Mouse (Mus musculus) c-Kit-positive CD71-negative TER-119-negative erythroid progenitor cells, embryonic 14.5 days (primary cell): ENCODE measurements around the gene Cnot10.

ENCODE experiments used
- DNase-seq: peaks from one replicate; pipeline ENCODE4 v3.0.0-alpha.2; 2013; ENCODE audit warnings: low read depth

Cnot10 gene

DNA sequence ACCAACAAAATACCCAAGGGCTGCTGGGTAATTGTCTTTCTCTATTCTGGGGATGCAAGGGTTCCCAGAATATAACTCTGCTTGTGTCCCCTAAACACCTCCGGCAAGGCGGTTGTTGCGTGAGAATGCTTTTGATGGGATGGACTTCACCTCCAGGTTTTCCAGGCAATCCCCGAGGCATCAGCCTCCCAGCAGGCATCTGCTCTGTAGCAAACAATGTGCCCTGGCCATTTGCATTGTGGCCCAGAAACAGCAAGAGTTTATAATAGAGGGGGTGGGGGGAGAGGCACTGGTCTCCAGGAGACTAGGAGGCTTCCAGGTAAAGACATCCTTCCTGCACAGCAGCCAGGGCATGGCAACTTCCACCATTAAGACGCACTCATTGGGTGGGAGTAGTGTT lies 90.9 kb downstream of the Cnot10 start:
- no peak for DNase-seq

- no peak for DNase-seq
These were observed 91.5 kb downstream of the Cnot10 start for GRCm38 (mm10) chr9:114548496-114548895.

DNA sequence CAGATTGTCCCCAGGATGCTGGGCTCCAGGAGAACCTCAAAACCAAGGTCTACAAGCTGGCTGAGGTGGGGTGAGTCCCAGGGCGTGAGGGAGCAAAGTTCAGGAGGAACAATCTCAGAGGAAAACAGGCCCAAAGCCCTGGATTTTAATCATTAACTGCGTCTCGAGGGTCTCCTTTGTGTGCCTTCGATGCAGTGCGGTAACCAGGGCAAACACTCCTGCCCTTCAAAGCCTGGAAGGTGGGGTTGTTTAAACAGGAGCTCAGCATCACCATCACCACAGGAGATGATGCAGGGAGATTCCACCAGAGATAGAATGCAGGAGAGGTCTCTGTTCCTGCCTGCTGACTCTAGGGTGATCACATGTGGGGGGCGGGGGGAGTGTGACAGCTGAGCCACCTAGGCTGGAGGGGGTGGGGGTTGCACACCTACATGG lies 92.3 kb downstream of the Cnot10 start:
- DNase-seq: no peak

DNA sequence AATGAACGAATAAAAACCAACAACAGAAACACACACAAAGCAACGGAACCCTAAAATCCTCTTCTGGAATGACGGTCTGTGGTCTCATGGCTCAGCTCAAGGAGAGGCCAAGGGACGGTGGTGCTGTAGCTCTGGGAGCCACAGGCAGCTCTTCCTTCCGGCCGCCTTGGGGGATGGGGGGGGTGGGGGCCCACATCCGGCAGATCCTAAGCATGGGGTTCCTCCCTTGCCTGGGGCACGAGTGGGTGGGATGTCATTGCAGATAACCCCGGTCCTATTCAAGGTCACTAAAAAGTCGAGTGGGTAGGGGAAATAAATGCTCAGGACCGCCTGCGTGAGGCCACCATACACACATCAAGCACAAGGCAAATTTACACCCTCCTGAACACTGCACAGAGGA lies 93.2 kb downstream of the Cnot10 start:
- no peak for DNase-seq

DNA sequence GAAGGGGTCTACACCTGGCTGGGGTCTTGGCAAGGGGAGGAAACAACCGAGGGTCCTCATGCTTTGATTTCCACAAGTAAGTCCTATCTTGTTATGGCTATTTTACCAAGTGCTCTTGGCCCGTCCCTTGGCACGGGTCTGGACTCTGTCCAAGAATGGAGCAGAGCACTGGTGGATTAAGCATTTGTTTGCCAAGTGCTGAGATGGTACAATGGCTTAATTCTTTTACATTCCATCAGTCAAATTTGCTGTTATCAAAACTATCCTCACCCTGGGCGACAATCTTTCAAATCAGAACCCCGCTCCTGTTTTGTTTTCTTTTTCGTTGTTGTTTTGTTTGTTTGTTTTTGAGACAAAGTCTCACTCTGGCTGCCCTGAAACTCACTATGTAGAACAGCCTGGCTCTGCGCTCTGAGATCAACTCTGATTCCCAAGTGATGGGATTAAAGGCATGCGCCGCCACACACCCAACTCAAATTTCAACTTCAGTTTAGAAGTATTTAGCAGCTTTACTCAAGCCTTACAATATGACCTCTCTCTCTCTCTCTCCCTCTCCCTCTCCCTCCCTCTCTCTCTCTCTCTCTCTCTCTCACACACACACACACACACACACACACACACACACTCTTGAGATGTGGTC lies 95.1 kb downstream of the Cnot10 start:
- DNase-seq: no peak

- no peak for DNase-seq
These were observed 95.9 kb downstream of the Cnot10 start for GRCm38 (mm10) chr9:114543882-114544753.

GRCm38 (mm10) chr9:114541279-114541741 lies 98.7 kb downstream of the Cnot10 start:
- DNase-seq: no peak

GRCm38 (mm10) chr9:114538996-114539563 lies 100.9 kb downstream of the Cnot10 start:
- DNase-seq: no peak

DNA sequence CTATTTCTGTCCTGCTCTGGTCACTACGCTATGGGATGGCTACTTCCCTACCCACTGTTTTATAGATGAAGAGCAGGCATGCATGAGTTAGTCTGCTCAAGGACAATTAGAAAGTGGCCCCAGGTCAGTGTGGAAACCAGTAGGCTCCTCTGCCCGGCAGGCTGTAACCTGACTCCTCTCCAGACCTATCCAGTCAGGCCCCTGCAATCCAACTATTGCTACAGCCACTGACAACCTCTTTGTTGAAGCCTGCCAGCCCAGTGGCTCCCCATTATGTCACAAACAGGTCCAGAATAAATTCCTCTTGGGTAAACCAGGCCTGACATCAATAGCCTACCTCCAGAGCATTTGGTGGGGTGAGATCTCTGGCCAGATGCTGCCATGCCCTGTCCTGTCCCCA lies 103.4 kb downstream of the Cnot10 start:
- no peak for DNase-seq
